Mouse (Mus musculus) left cerebral cortex, adult 6 months (tissue): Measurements from ENCODE around the gene Matk. TPM values are rescaled to one million over a fixed set of nuclear protein-coding genes. Genes with fewer than 3 reads are reported as not detected.

Experiments used
- long read RNA-seq, 2 experiments: library from polyadenylated mRNA; unstranded; transcript quantifications; one replicate each; pipeline ENCODE4 v2.0.0; 2019 to 2020
- polyA plus RNA-seq: library from polyadenylated mRNA; unstranded; fragments of <200 nt; fragmentation: Nextera tagmentation; gene quantifications from 2 replicates; pipeline ENCODE4 v1.2.3, GENCODE M21; 2021

Matk gene
- polyA plus RNA-seq: 125 and 168 TPM in 2 replicates
- long read RNA-seq, experiment 1, transcript Matk-204 (13 exons, 1,618 nt): minor isoform, 12 of 1,447 reads
- long read RNA-seq, experiment 1, transcript Matk-205 (13 exons, 1,841 nt): minor isoform, 122 of 1,447 reads
- long read RNA-seq, experiment 1, transcript Matk-201 (13 exons, 2,228 nt): major isoform, 746 of 1,447 reads
- long read RNA-seq, experiment 1, transcript Matk-203 (13 exons, 1,916 nt): minor isoform, 16 of 1,447 reads
- long read RNA-seq, experiment 1, partial matches to known transcripts: 87 of 1,447 reads
- long read RNA-seq, experiment 1, other reads (novel, unspliced or antisense): 447 of 1,447 reads
- long read RNA-seq, experiment 2, transcript Matk-201 (13 exons, 2,228 nt): major isoform, 160 of 279 reads
- long read RNA-seq, experiment 2, transcript Matk-205 (13 exons, 1,841 nt): minor isoform, 31 of 279 reads
- long read RNA-seq, experiment 2, partial matches to known transcripts: 42 of 279 reads
- long read RNA-seq, experiment 2, other reads (novel, unspliced or antisense): 42 of 279 reads

GRCm38 (mm10) chr10:81252424-81253419 lies at the start of gene Matk:
Gene Matk (plus strand): TSS chr10:81252935.

GRCm38 (mm10) chr10:81230438-81231332 lies 22.1 kb upstream of the Matk start, which contains the start of gene Atcay:
Gene Atcay (minus strand): TSS chr10:81230833.

GRCm38 (mm10) chr10:81232580-81233225 lies 20.0 kb upstream of the Matk start, which contains the start of gene Zfr2:
Gene Zfr2 (plus strand): TSS chr10:81233155.

GRCm38 (mm10) chr10:81266211-81267105 lies 13.7 kb downstream of the Matk start, which contains the start of the genes Mrpl54 and Apba3:
Gene Mrpl54 (minus strand): TSS chr10:81266934.
Gene Apba3 (plus strand): TSS chr10:81266960.

GRCm38 (mm10) chr10:81291511-81292104 lies 38.9 kb downstream of the Matk start, which contains the start of gene Tjp3:
Gene Tjp3 (minus strand): TSS chr10:81291581.

GRCm38 (mm10) chr10:81292554-81293333 lies 40.0 kb downstream of the Matk start, which contains the start of gene Pip5k1c:
Gene Pip5k1c (plus strand): TSS chr10:81292963.

Other genes with a start within 250 kb of the Matk start
- gene Gng7, start 238.0 kb upstream of the Matk start, polyA plus RNA-seq: 51.0 and 79.6 TPM in 2 replicates
- 37.8 and 61.2 TPM in 2 replicates for gene Diras1, start 227.3 kb upstream of the Matk start, polyA plus RNA-seq
- gene Slc39a3, start 215.5 kb upstream of the Matk start, polyA plus RNA-seq: 31.5 and 39.4 TPM in 2 replicates
- 216 and 260 TPM in 2 replicates for gene Sgta, start 192.8 kb upstream of the Matk start, polyA plus RNA-seq
- 20.8 and 27.8 TPM in 2 replicates for gene Thop1, start 182.9 kb upstream of the Matk start, polyA plus RNA-seq
- 0.36 and 0.86 TPM in 2 replicates for gene Creb3l3, start 154.1 kb upstream of the Matk start, polyA plus RNA-seq
- 111 and 115 TPM in 2 replicates for gene Map2k2, start 147.0 kb upstream of the Matk start, polyA plus RNA-seq
- 93.9 and 115 TPM in 2 replicates for gene Zbtb7a, start 117.7 kb upstream of the Matk start, polyA plus RNA-seq
- 19.6 and 22.7 TPM in 2 replicates for gene Pias4, start 85.0 kb upstream of the Matk start, polyA plus RNA-seq
- gene Eef2, start 76.3 kb upstream of the Matk start, polyA plus RNA-seq: 720 and 722 TPM in 2 replicates
- gene Dapk3, start 69.9 kb upstream of the Matk start, polyA plus RNA-seq: 1.8 and 81.3 TPM in 2 replicates
- gene 4930442H23Rik, start 69.1 kb upstream of the Matk start, polyA plus RNA-seq: 0.09 TPM in 1 of 2 replicates, not detected in the other
- gene Nmrk2, start 50.9 kb upstream of the Matk start, polyA plus RNA-seq: not detected in 2 replicates
- gene Atcay, start 22.1 kb upstream of the Matk start, polyA plus RNA-seq: 50.9 and 79.7 TPM in 2 replicates
- gene Zfr2, start 19.8 kb upstream of the Matk start, polyA plus RNA-seq: 25.5 and 28.7 TPM in 2 replicates
- gene Mrpl54, start 14.0 kb downstream of the Matk start, polyA plus RNA-seq: 120 and 129 TPM in 2 replicates
- gene Apba3, start 14.0 kb downstream of the Matk start, polyA plus RNA-seq: 20.8 and 21.3 TPM in 2 replicates
- gene Tjp3, start 38.6 kb downstream of the Matk start, polyA plus RNA-seq: 0.21 and 0.37 TPM in 2 replicates
- gene Pip5k1c, start 40.0 kb downstream of the Matk start, polyA plus RNA-seq: 70.9 and 115 TPM in 2 replicates
- gene Cactin, start 68.2 kb downstream of the Matk start, polyA plus RNA-seq: 13.7 and 15.7 TPM in 2 replicates
- 0.78 and 1.2 TPM in 2 replicates for gene Tbxa2r, start 75.8 kb downstream of the Matk start, polyA plus RNA-seq
- 0.44 and 0.73 TPM in 2 replicates for gene Gipc3, start 90.3 kb downstream of the Matk start, polyA plus RNA-seq
- 24.0 and 36.0 TPM in 2 replicates for gene Hmg20b, start 97.5 kb downstream of the Matk start, polyA plus RNA-seq
- 11.3 and 14.9 TPM in 2 replicates for gene Mfsd12, start 104.6 kb downstream of the Matk start, polyA plus RNA-seq
- gene 4930404N11Rik, start 112.9 kb downstream of the Matk start, polyA plus RNA-seq: 0.19 and 0.63 TPM in 2 replicates
- gene Fzr1, start 125.6 kb downstream of the Matk start, polyA plus RNA-seq: 50.1 and 52.0 TPM in 2 replicates
- 160 and 212 TPM in 2 replicates for gene Dohh, start 131.5 kb downstream of the Matk start, polyA plus RNA-seq
- 2.5 and 3.2 TPM in 2 replicates for gene Gm48551, start 131.5 kb downstream of the Matk start, polyA plus RNA-seq
- 0.80 and 2.4 TPM in 2 replicates for gene Gm48552, start 136.1 kb downstream of the Matk start, polyA plus RNA-seq
- 1.6 and 2.1 TPM in 2 replicates for gene Smim24, start 140.1 kb downstream of the Matk start, polyA plus RNA-seq
- 21.8 and 30.9 TPM in 2 replicates for gene Nfic, start 202.7 kb downstream of the Matk start, polyA plus RNA-seq
- gene Celf5, start 229.8 kb downstream of the Matk start, polyA plus RNA-seq: 38.3 and 133 TPM in 2 replicates
- gene Ncln, start 243.5 kb downstream of the Matk start, polyA plus RNA-seq: 34.1 and 44.3 TPM in 2 replicates
- 0.67 and 0.71 TPM in 2 replicates for gene S1pr4, start 247.2 kb downstream of the Matk start, polyA plus RNA-seq